Comparison of ENCODE assay signal across 8 mouse cellular contexts in the genomic region with DNA sequence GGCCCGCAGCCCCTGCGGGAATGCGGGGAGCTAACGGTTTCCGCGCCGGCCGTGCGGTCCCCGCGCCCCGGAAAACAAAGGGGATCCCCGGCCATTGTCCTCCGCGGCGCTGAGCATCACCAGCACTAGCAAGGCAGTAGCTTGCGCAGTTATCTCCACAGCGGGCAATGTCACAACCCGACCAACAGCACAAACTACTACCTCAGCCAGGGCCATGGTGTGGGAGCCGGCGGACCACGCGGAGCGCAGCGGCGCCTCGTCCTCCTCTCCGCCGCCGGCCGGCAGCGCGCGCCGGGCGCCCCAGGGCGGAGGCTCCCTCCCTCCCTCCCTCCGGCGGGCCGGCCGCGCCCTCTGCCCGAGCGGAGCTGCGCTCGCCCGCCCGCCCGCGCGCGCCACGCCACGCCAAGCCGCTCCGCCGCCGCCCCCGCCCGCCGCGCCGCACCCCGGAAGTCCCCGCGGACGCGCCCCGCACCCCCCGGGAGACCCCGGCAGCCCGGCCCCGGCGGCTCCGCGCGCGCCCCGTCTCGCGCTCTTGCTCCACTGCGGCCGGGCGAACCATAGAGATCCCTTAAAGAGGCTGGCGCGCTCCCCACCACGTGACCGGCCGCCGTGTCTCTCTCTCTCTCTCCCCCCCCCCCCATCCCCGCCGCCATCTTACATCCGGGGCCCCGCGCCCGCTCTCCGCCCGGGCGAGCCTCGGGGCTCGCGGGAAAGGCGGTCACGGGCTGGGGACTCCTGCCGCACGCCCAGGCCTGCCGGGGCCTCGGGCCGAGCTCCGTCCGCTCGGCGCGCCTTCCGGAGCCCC.
DNase-seq lines count a peak whose midpoint lies in the region; ATAC-seq and TF ChIP-seq lines count a peak whose summit lies in the region.

No protein-coding gene starts in this region.

- H3K4me1 ChIP-seq in bone marrow, adult 2 months (ENCODE audit: control insufficient read depth, insufficient read depth, low read length) = peaks cover 3% of the 10 kb centered on the region; the same call in 1 of the 2 replicates
- peaks cover 18% of the 10 kb centered on the region for H3K4me1 ChIP-seq in embryonic facial prominence, embryonic 14.5 days (ENCODE audit: control insufficient read depth, insufficient read depth, low read length)
- H3K4me1 ChIP-seq in kidney, embryonic 14.5 days (ENCODE audit: control insufficient read depth, insufficient read depth, low read length) = peaks cover 20% of the 10 kb centered on the region
- H3K4me1 ChIP-seq in liver, adult 2 months (ENCODE audit: control insufficient read depth, insufficient read depth, low read length) = peaks cover 4% of the 10 kb centered on the region; the same call in 1 of the 2 replicates

- DNase-seq in A20 (ENCODE audit: low read depth, low spot score) = peak; percentile 85
- DNase-seq in embryonic facial prominence, embryonic 14.5 days (ENCODE audit: low spot score) = peak; percentile 95
- DNase-seq in heart, adult 9 months (ENCODE audit: low spot score in 2 of 2) = peak; percentile 86 to 87
- DNase-seq in liver, adult 2 months (ENCODE audit: extremely low read depth, low read depth, low spot score) = peak; percentile 33
- DNase-seq in monocyte, adult 2 months (ENCODE audit: low read depth in 1 of 2, low spot score in 2 of 2) = peak; percentile 37 to 68
- peak; percentile 83 to 87 for DNase-seq in spleen, postnatal 10 days (ENCODE audit: low spot score in 2 of 2)

- WGBS in bone marrow, adult 2 months = under 1% methylated on average over 100 of the region's 115 CpGs
- 0% methylated on average over 2 of the region's 115 CpGs for WGBS in embryonic facial prominence, embryonic 14.5 days
- WGBS in kidney, embryonic 14.5 days = under 1% methylated on average over 39 of the region's 115 CpGs
- 2% methylated on average over 103 of the region's 115 CpGs for WGBS in liver, adult 2 months

- peak overlapping the region; percentile 99 for H3K4me3 ChIP-seq in bone marrow, adult 2 months (replicated peaks; ENCODE audit: control insufficient read depth, low read depth, low read length)
- peak overlapping the region; percentile 67 for H3K4me3 ChIP-seq in embryonic facial prominence, embryonic 14.5 days (ENCODE audit: low read depth, low read length)
- peak overlapping the region; percentile 97 for H3K4me3 ChIP-seq in kidney, embryonic 14.5 days (ENCODE audit: low read length)
- H3K4me3 ChIP-seq in liver, adult 2 months (ENCODE audit: insufficient read depth, low read depth, low read length) = peak overlapping the region; percentile 98

- peak overlapping the region; percentile 62 for H3K4me2 ChIP-seq in embryonic facial prominence, embryonic 14.5 days (ENCODE audit: low read depth, low read length)
- H3K4me2 ChIP-seq in kidney, embryonic 14.5 days (replicated peaks; ENCODE audit: low read depth, low read length) = peak overlapping the region; percentile 55

- H3K36me3 ChIP-seq in embryonic facial prominence, embryonic 14.5 days (ENCODE audit: control insufficient read depth, insufficient read depth, low read length) = peaks cover 15% of the 10 kb centered on the region
- H3K36me3 ChIP-seq in kidney, embryonic 14.5 days (ENCODE audit: control insufficient read depth, insufficient read depth, low read length) = peaks cover 14% of the 10 kb centered on the region
- H3K36me3 ChIP-seq in liver, adult 2 months (ENCODE audit: control insufficient read depth, insufficient read depth, low read length) = no peaks in the 10 kb centered on the region

- H3K9ac ChIP-seq in embryonic facial prominence, embryonic 14.5 days (ENCODE audit: low read depth, low read length) = peak overlapping the region; percentile 99
- H3K9ac ChIP-seq in kidney, embryonic 14.5 days (ENCODE audit: low read depth, low read length) = peak overlapping the region; percentile 99
- H3K9ac ChIP-seq in liver, adult 2 months (ENCODE audit: low read depth, low read length) = peak overlapping the region; percentile 99

- no peaks in the 10 kb centered on the region for H3K9me3 ChIP-seq in embryonic facial prominence, embryonic 14.5 days (ENCODE audit: control insufficient read depth, low read length)
- H3K9me3 ChIP-seq in kidney, embryonic 14.5 days (ENCODE audit: control insufficient read depth, low read length) = no peaks in the 10 kb centered on the region

- ATAC-seq in embryonic facial prominence, embryonic 14.5 days (ENCODE audit: low read depth) = peak; percentile 88
- peak; percentile 93 for ATAC-seq in kidney, embryonic 14.5 days (ENCODE audit: low FRiP score, low TSS enrichment)

- no peaks in the 10 kb centered on the region for H3K27me3 ChIP-seq in embryonic facial prominence, embryonic 14.5 days (replicated peaks; ENCODE audit: control insufficient read depth, insufficient read depth, low read length)
- no peaks in the 10 kb centered on the region for H3K27me3 ChIP-seq in kidney, embryonic 14.5 days (ENCODE audit: control insufficient read depth, insufficient read depth, low read length)
- no peaks in the 10 kb centered on the region for H3K27me3 ChIP-seq in liver, adult 2 months (ENCODE audit: control insufficient read depth, insufficient read depth, low read length)

- TF ChIP-seq POLR2A in bone marrow, adult 2 months (IDR thresholded peaks at IDR 0.05; ENCODE audit: borderline replicate concordance, control insufficient read depth, low read depth, low read length) = peak; percentile 75
- 0 out of 2 replicates have a peak, but pooled peaks have one; percentile 25 for TF ChIP-seq POLR2A in liver, adult 2 months (IDR thresholded peaks at IDR 0.05; ENCODE audit: extremely low read depth, insufficient read depth, low read length)

- TF ChIP-seq CTCF in bone marrow, adult 2 months (IDR thresholded peaks at IDR 0.05; ENCODE audit: control insufficient read depth, insufficient read depth, low read length) = no peak
- TF ChIP-seq CTCF in liver, adult 2 months (IDR thresholded peaks at IDR 0.05; ENCODE audit: low read depth, low read length) = no peak

- 0 out of 2 replicates have a peak, but pooled peaks cover 3% of the 10 kb centered on the region for H3K79me2 ChIP-seq in liver, adult 2 months (ENCODE audit: control insufficient read depth, insufficient read depth, low read length)

- H3K27ac ChIP-seq in bone marrow, adult 2 months (ENCODE audit: control insufficient read depth, insufficient read depth, low read depth, low read length, poor library complexity) = peak overlapping the region; percentile 100
- H3K27ac ChIP-seq in embryonic facial prominence, embryonic 14.5 days (replicated peaks; ENCODE audit: low read depth, low read length) = peak overlapping the region; percentile 99
- peak overlapping the region; percentile 100 for H3K27ac ChIP-seq in kidney, embryonic 14.5 days (ENCODE audit: low read depth, low read length)
- peak overlapping the region; percentile 100 for H3K27ac ChIP-seq in liver, adult 2 months (replicated peaks; ENCODE audit: insufficient read depth, low read depth, low read length)

Comparison
In these comparisons a context has a peak if more than half of its experiments do, and no peak if none do; other contexts are left out.
1. Peak in every context shown above with its lines: DNase-seq, ATAC-seq, H3K4me3 ChIP-seq and H3K27ac ChIP-seq.
2. DNase-seq: peak in every context shown above with its lines; median percentile 95 in embryonic facial prominence, embryonic 14.5 days; 86 in heart, adult 9 months; 85 in A20; 85 in spleen, postnatal 10 days; 52 in monocyte, adult 2 months; 33 in liver, adult 2 months.